Mouse (Mus musculus): Measurements from ENCODE around the gene Sumf2. TPM values are rescaled to one million over a fixed set of nuclear protein-coding genes. Genes with fewer than 3 reads are reported as not detected.

Gene Sumf2
- polyA plus RNA-seq, 1 experiment from 2014 or later, result 36.2 TPM

GRCm38 (mm10) chr5:129909591-129909990, 62.8 kb downstream of the Sumf2 start:
- Histone ChIP-seq H3K27me3 (replicated peaks) (peaks cover 17% of the 10 kb centered on the region; the same call in 1 of the 2 replicates), H3K4me3 (peak overlapping the region; percentile 63; the same call in 1 of the 2 replicates), H3K27ac (no peak overlapping the region), H3K36me3 (no peaks in the 10 kb centered on the region), H3K4me2 (peak overlapping the region; percentile 95), H3K9me3 (replicated peaks) (no peaks in the 10 kb centered on the region), H3K4me1 (peaks cover 21% of the 10 kb centered on the region), H3K9ac (no peak overlapping the region)
- no peak for ATAC-seq
- WGBS (ENCODE audit: insufficient replicate concordance), result 61% methylated on average over 7 of the region's 7 CpGs

Other genes starting within 250 kb of the Sumf2 start
- gene Zfp11, start 176.9 kb upstream of the Sumf2 start, polyA plus RNA-seq (2016; fragmentation: Nextera tagmentation; extraction: Ambion mirVana), result 1.2 TPM in 2 replicates
- not detected in 2 replicates for gene Sept14, start 138.5 kb upstream of the Sumf2 start, polyA plus RNA-seq (2016; fragmentation: Nextera tagmentation; extraction: Ambion mirVana)
- 139 and 145 TPM in 2 replicates for gene Mrps17, start 131.5 kb upstream of the Sumf2 start, polyA plus RNA-seq (2016; fragmentation: Nextera tagmentation; extraction: Ambion mirVana)
- 32.8 and 36.9 TPM in 2 replicates for gene Nipsnap2, start 121.9 kb upstream of the Sumf2 start, polyA plus RNA-seq (2016; fragmentation: Nextera tagmentation; extraction: Ambion mirVana)
- 88.0 and 88.7 TPM in 2 replicates for gene Psph, start 59.5 kb upstream of the Sumf2 start, polyA plus RNA-seq (2016; fragmentation: Nextera tagmentation; extraction: Ambion mirVana)
- gene Chchd2, start 40.5 kb downstream of the Sumf2 start, polyA plus RNA-seq (2016; fragmentation: Nextera tagmentation; extraction: Ambion mirVana), result 607 and 628 TPM in 2 replicates
- 1.7 and 1.8 TPM in 2 replicates for gene Zbed5, start 48.7 kb downstream of the Sumf2 start, polyA plus RNA-seq (2016; fragmentation: Nextera tagmentation; extraction: Ambion mirVana)
- 0.23 TPM in 2 replicates for gene Phkg1, start 51.6 kb downstream of the Sumf2 start, polyA plus RNA-seq (2016; fragmentation: Nextera tagmentation; extraction: Ambion mirVana)
- 0.87 and 0.92 TPM in 2 replicates for gene Nupr1l, start 61.6 kb downstream of the Sumf2 start, polyA plus RNA-seq (2016; fragmentation: Nextera tagmentation; extraction: Ambion mirVana)
- 29.8 and 31.2 TPM in 2 replicates for gene Vkorc1l1, start 95.0 kb downstream of the Sumf2 start, polyA plus RNA-seq (2016; fragmentation: Nextera tagmentation; extraction: Ambion mirVana)
- 44.8 and 49.1 TPM in 2 replicates for gene Gusb, start 156.1 kb downstream of the Sumf2 start, polyA plus RNA-seq (2016; fragmentation: Nextera tagmentation; extraction: Ambion mirVana)
- 39.1 and 41.1 TPM in 2 replicates for gene Asl, start 182.3 kb downstream of the Sumf2 start, polyA plus RNA-seq (2016; fragmentation: Nextera tagmentation; extraction: Ambion mirVana)
- gene Crcp, start 182.3 kb downstream of the Sumf2 start, polyA plus RNA-seq (2016; fragmentation: Nextera tagmentation; extraction: Ambion mirVana), result 33.9 and 34.7 TPM in 2 replicates
- gene Tpst1, start 226.3 kb downstream of the Sumf2 start, polyA plus RNA-seq (2016; fragmentation: Nextera tagmentation; extraction: Ambion mirVana), result 37.1 and 37.2 TPM in 2 replicates